Mouse (Mus musculus): Measurements from ENCODE around the gene Vamp8. TPM values are rescaled to one million over a fixed set of nuclear protein-coding genes. Genes with fewer than 3 reads are reported as not detected.

The Vamp8 gene
- total and polyA plus RNA-seq, 2 experiments from 2014 or later: 17.4 to 39.6 TPM

GRCm38 (mm10) chr6:72357164-72358079, 33.1 kb downstream of the Vamp8 start:
- Histone ChIP-seq H3K4me1 (ENCODE audit: insufficient read depth, low read length) (peaks cover 19% of the 10 kb centered on the region), H3K4me3 (ENCODE audit: low read length) (no peak overlapping the region), H3K27me3 (ENCODE audit: insufficient read depth, low read length) (no peaks in the 10 kb centered on the region), H3K4me2 (ENCODE audit: low read depth, low read length) (no peak overlapping the region), H3K27ac (no peak overlapping the region), H3K9me3 (ENCODE audit: low read length) (no peaks in the 10 kb centered on the region), H3K9ac (replicated peaks; ENCODE audit: low read length) (no peak overlapping the region), H3K36me3 (ENCODE audit: insufficient read depth, low read length) (peaks cover 13% of the 10 kb centered on the region)
- TF ChIP-seq CTCF (IDR thresholded peaks at IDR 0.05; ENCODE audit: low read depth): no peak
- ATAC-seq (no peak), DNase-seq (ENCODE audit: low spot score) (no peak)
- 58% methylated on average over 5 of the region's 5 CpGs for WGBS

GRCm38 (mm10) chr6:72356001-72356532, 34.4 kb downstream of the Vamp8 start:
- H3K27ac ChIP-seq: peak overlapping the region; percentile 74
- H3K9me3 ChIP-seq (ENCODE audit: low read length): no peaks in the 10 kb centered on the region
- ATAC-seq (peak; percentile 25; the same call in 1 of the 2 replicates), DNase-seq (ENCODE audit: low spot score) (peak; percentile 41)
- peaks cover 13% of the 10 kb centered on the region for H3K36me3 ChIP-seq (ENCODE audit: insufficient read depth, low read length)
- H3K4me1 ChIP-seq (ENCODE audit: insufficient read depth, low read length): peaks cover 12% of the 10 kb centered on the region
- TF ChIP-seq CTCF (IDR thresholded peaks at IDR 0.05; ENCODE audit: low read depth): no peak
- H3K4me2 ChIP-seq (ENCODE audit: low read depth, low read length): peak overlapping the region; percentile 92
- no peaks in the 10 kb centered on the region for H3K27me3 ChIP-seq (ENCODE audit: insufficient read depth, low read length)
- WGBS: 34% methylated on average over 6 of the region's 8 CpGs
- peak overlapping the region; percentile 78 for H3K9ac ChIP-seq (replicated peaks; ENCODE audit: low read length)
- peak overlapping the region; percentile 67 for H3K4me3 ChIP-seq (ENCODE audit: low read length)

- H3K36me3 ChIP-seq (ENCODE audit: insufficient read depth, low read length): peaks cover 19% of the 10 kb centered on the region
- peak; percentile 87 for DNase-seq (ENCODE audit: low spot score)
- H3K9me3 ChIP-seq (ENCODE audit: low read length): no peaks in the 10 kb centered on the region
- peak; percentile 36; the same call in 1 of the 2 replicates for TF ChIP-seq CTCF (IDR thresholded peaks at IDR 0.05; ENCODE audit: low read depth)
- H3K9ac ChIP-seq (replicated peaks; ENCODE audit: low read length): peak within 1 kb of the TSS; percentile 78
- H3K27ac ChIP-seq: peak within 1 kb of the TSS; percentile 74
- H3K4me3 ChIP-seq (ENCODE audit: low read length): peak within 1 kb of the TSS; percentile 67
- H3K27me3 ChIP-seq (ENCODE audit: insufficient read depth, low read length): no peaks in the 10 kb centered on the region
- under 1% methylated on average over 68 of the region's 71 CpGs for WGBS
- peak within 1 kb of the TSS; percentile 92 for H3K4me2 ChIP-seq (ENCODE audit: low read depth, low read length)
- ATAC-seq: peak; percentile 91
- H3K4me1 ChIP-seq (ENCODE audit: insufficient read depth, low read length): peaks cover 10% of the 10 kb centered on the region; the same call in 1 of the 2 replicates
Observed at GRCm38 (mm10) chr6:72355066-72355911, 35.2 kb downstream of the Vamp8 start, which contains the start of gene Tmem150a. Gene Tmem150a, plus strand, starts transcription at chr6:72355447.

GRCm38 (mm10) chr6:72354025-72354424, 36.5 kb downstream of the Vamp8 start:
- DNase-seq (ENCODE audit: low spot score): no peak
- Histone ChIP-seq H3K9ac (replicated peaks; ENCODE audit: low read length) (no peak overlapping the region), H3K27me3 (ENCODE audit: insufficient read depth, low read length) (no peaks in the 10 kb centered on the region), H3K4me1 (ENCODE audit: insufficient read depth, low read length) (peaks cover 10% of the 10 kb centered on the region; the same call in 1 of the 2 replicates), H3K27ac (no peak overlapping the region), H3K4me3 (ENCODE audit: low read length) (no peak overlapping the region), H3K36me3 (ENCODE audit: insufficient read depth, low read length) (peaks cover 20% of the 10 kb centered on the region), H3K4me2 (ENCODE audit: low read depth, low read length) (no peak overlapping the region), H3K9me3 (ENCODE audit: low read length) (no peaks in the 10 kb centered on the region)
- no peak for ATAC-seq
- 78% methylated on average over 1 of the region's 1 CpGs for WGBS
- TF ChIP-seq CTCF (IDR thresholded peaks at IDR 0.05; ENCODE audit: low read depth): no peak

- Histone ChIP-seq H3K9ac (replicated peaks; ENCODE audit: low read length) (no peak overlapping the region), H3K9me3 (ENCODE audit: low read length) (no peaks in the 10 kb centered on the region), H3K4me1 (ENCODE audit: insufficient read depth, low read length) (peaks cover 15% of the 10 kb centered on the region; the same call in 1 of the 2 replicates), H3K27me3 (ENCODE audit: insufficient read depth, low read length) (no peaks in the 10 kb centered on the region), H3K27ac (no peak overlapping the region), H3K4me3 (ENCODE audit: low read length) (no peak overlapping the region), H3K36me3 (ENCODE audit: insufficient read depth, low read length) (peaks cover 22% of the 10 kb centered on the region; the same call in 1 of the 2 replicates), H3K4me2 (ENCODE audit: low read depth, low read length) (no peak overlapping the region)
- DNase-seq (ENCODE audit: low spot score) (no peak), ATAC-seq (no peak)
- no peak for TF ChIP-seq CTCF (IDR thresholded peaks at IDR 0.05; ENCODE audit: low read depth)
- 76% methylated on average over 5 of the region's 5 CpGs for WGBS
Observed at GRCm38 (mm10) chr6:72352636-72353405, 37.7 kb downstream of the Vamp8 start.
